Mouse (Mus musculus) midbrain, embryonic 10.5 days (tissue): ENCODE measurements around the gene Rasl10b. TPM values are rescaled to one million over a fixed set of nuclear protein-coding genes. Genes with fewer than 3 reads are reported as not detected.

ENCODE experiments used
- DNase-seq: peaks from one replicate; pipeline ENCODE4 v3.0.0-alpha.2; 2017; ENCODE audit warnings: low spot score
- H3K27ac ChIP-seq: fragments of 300-500 bp; sonication (generic); replicated peaks from 2 replicates; pipeline ENCODE4 v1.5.1; 2016; ENCODE audit warnings: mild to moderate bottlenecking
- H3K27me3 ChIP-seq: fragments of 300-500 bp; sonication (generic); 2 replicates; pipeline ENCODE4 v1.6.1; 2016; ENCODE audit warnings: low read depth, mild to moderate bottlenecking; ENCODE audit not compliant: poor library complexity, severe bottlenecking
- H3K36me3 ChIP-seq: fragments of 300-500 bp; sonication (generic); 2 replicates; pipeline ENCODE4 v1.6.1; 2016; ENCODE audit warnings: mild to moderate bottlenecking, moderate library complexity
- H3K4me1 ChIP-seq: fragments of 300-500 bp; sonication (generic); 2 replicates; pipeline ENCODE4 v1.6.1; 2016
- H3K4me3 ChIP-seq: fragments of 300-500 bp; sonication (generic); 2 replicates; pipeline ENCODE4 v1.5.1; 2016; ENCODE audit warnings: mild to moderate bottlenecking, moderate library complexity
- H3K9me3 ChIP-seq: fragments of 300-500 bp; sonication (generic); replicated peaks from 2 replicates; pipeline ENCODE4 v1.6.1; 2016; ENCODE audit warnings: mild to moderate bottlenecking
- WGBS: fragments of 180-500 bp; shearing (Covaris S2); methylation state at CpG from one replicate; pipeline ENCODE4 v1.1.7; 2016; 5-methylcytosine and 5-hydroxymethylcytosine counted together
- polyA plus RNA-seq: library from polyadenylated mRNA; unstranded; fragments of >200 nt; fragmentation: Nextera tagmentation; extraction: Ambion mirVana; gene quantifications from 2 replicates; pipeline ENCODE4 v1.2.1, GENCODE M21; 2016

The Rasl10b gene
- polyA plus RNA-seq, 1 experiment from 2014 or later, result 3.9 TPM

- under 1% methylated on average over 37 of the region's 40 CpGs for WGBS
- H3K4me3 ChIP-seq, result peak overlapping the region; percentile 91
Observed at GRCm38 (mm10) chr11:83409792-83410291, 905 bp downstream of the Rasl10b start.

GRCm38 (mm10) chr11:83410510-83410909, 1.6 kb downstream of the Rasl10b start:
- H3K9me3 ChIP-seq, result no peaks in the 10 kb centered on the region
- H3K4me1 ChIP-seq, result peaks cover 29% of the 10 kb centered on the region
- H3K36me3 ChIP-seq, result no peaks in the 10 kb centered on the region
- 31% methylated on average over 6 of the region's 6 CpGs for WGBS
- H3K4me3 ChIP-seq, result peak overlapping the region; percentile 91
- no peak for DNase-seq
- H3K27me3 ChIP-seq, result peaks cover 39% of the 10 kb centered on the region
- no peak overlapping the region for H3K27ac ChIP-seq

More at GRCm38 (mm10) chr11:83409792-83410291, 905 bp downstream of the Rasl10b start:
- H3K27me3 ChIP-seq, result peaks cover 39% of the 10 kb centered on the region
- peaks cover 29% of the 10 kb centered on the region for H3K4me1 ChIP-seq
- no peaks in the 10 kb centered on the region for H3K36me3 ChIP-seq
- H3K27ac ChIP-seq, result peak overlapping the region; percentile 91
- H3K9me3 ChIP-seq, result no peaks in the 10 kb centered on the region
- DNase-seq, result peak; percentile 47

GRCm38 (mm10) chr11:83417080-83417479, 8.1 kb downstream of the Rasl10b start:
- no peaks in the 10 kb centered on the region for H3K9me3 ChIP-seq
- DNase-seq, result peak; percentile 45
- H3K36me3 ChIP-seq, result no peaks in the 10 kb centered on the region
- H3K4me3 ChIP-seq, result no peak overlapping the region
- H3K27ac ChIP-seq, result no peak overlapping the region
- 16% methylated on average over 5 of the region's 5 CpGs for WGBS
- H3K27me3 ChIP-seq, result peaks cover 68% of the 10 kb centered on the region
- H3K4me1 ChIP-seq, result peaks cover 7% of the 10 kb centered on the region

- no peak for DNase-seq
- no peaks in the 10 kb centered on the region for H3K36me3 ChIP-seq
- H3K27ac ChIP-seq, result no peak overlapping the region
- H3K27me3 ChIP-seq, result peaks cover 70% of the 10 kb centered on the region
- peaks cover 7% of the 10 kb centered on the region for H3K4me1 ChIP-seq
- 88% methylated on average over 7 of the region's 7 CpGs for WGBS
- no peak overlapping the region for H3K4me3 ChIP-seq
- H3K9me3 ChIP-seq, result no peaks in the 10 kb centered on the region
Observed at GRCm38 (mm10) chr11:83417708-83418107, 8.8 kb downstream of the Rasl10b start.

GRCm38 (mm10) chr11:83418566-83418965, 9.6 kb downstream of the Rasl10b start:
- WGBS, result 6% methylated on average over 38 of the region's 38 CpGs
- Histone ChIP-seq H3K9me3 (no peaks in the 10 kb centered on the region), H3K36me3 (no peaks in the 10 kb centered on the region), H3K4me1 (peaks cover 7% of the 10 kb centered on the region), H3K4me3 (peak overlapping the region; percentile 35), H3K27ac (no peak overlapping the region), H3K27me3 (peaks cover 67% of the 10 kb centered on the region)
- peak; percentile 34 for DNase-seq

- Histone ChIP-seq H3K4me1 (peaks cover 7% of the 10 kb centered on the region), H3K36me3 (no peaks in the 10 kb centered on the region), H3K27ac (no peak overlapping the region), H3K9me3 (no peaks in the 10 kb centered on the region), H3K27me3 (peaks cover 69% of the 10 kb centered on the region), H3K4me3 (no peak overlapping the region)
- DNase-seq, result no peak
- WGBS, result 35% methylated on average over 4 of the region's 4 CpGs
Observed at GRCm38 (mm10) chr11:83420338-83420737, 11.4 kb downstream of the Rasl10b start.

GRCm38 (mm10) chr11:83421305-83421704, 12.4 kb downstream of the Rasl10b start:
- no peak overlapping the region for H3K27ac ChIP-seq
- 4% methylated on average over 9 of the region's 9 CpGs for WGBS
- peaks cover 7% of the 10 kb centered on the region for H3K4me1 ChIP-seq
- peak; percentile 63 for DNase-seq
- H3K36me3 ChIP-seq, result no peaks in the 10 kb centered on the region
- H3K9me3 ChIP-seq, result no peaks in the 10 kb centered on the region
- H3K27me3 ChIP-seq, result peaks cover 78% of the 10 kb centered on the region
- H3K4me3 ChIP-seq, result no peak overlapping the region

GRCm38 (mm10) chr11:83424681-83425080, 15.7 kb downstream of the Rasl10b start:
- Histone ChIP-seq H3K4me1 (peaks cover 6% of the 10 kb centered on the region), H3K27ac (no peak overlapping the region), H3K27me3 (peaks cover 77% of the 10 kb centered on the region), H3K4me3 (no peak overlapping the region), H3K9me3 (no peaks in the 10 kb centered on the region), H3K36me3 (no peaks in the 10 kb centered on the region)
- peak; percentile 76 for DNase-seq
- WGBS, result 7% methylated on average over 8 of the region's 8 CpGs

- Histone ChIP-seq H3K4me3 (no peak overlapping the region), H3K4me1 (peaks cover 10% of the 10 kb centered on the region), H3K36me3 (no peaks in the 10 kb centered on the region), H3K9me3 (no peaks in the 10 kb centered on the region), H3K27ac (no peak overlapping the region), H3K27me3 (peaks cover 59% of the 10 kb centered on the region)
- DNase-seq, result no peak
- 51% methylated on average over 17 of the region's 17 CpGs for WGBS
Observed at GRCm38 (mm10) chr11:83426964-83427363, 18.0 kb downstream of the Rasl10b start.

- H3K9me3 ChIP-seq, result no peaks in the 10 kb centered on the region
- peaks cover 10% of the 10 kb centered on the region for H3K4me1 ChIP-seq
- H3K36me3 ChIP-seq, result no peaks in the 10 kb centered on the region
- H3K27me3 ChIP-seq, result peaks cover 47% of the 10 kb centered on the region
- no peak within 1 kb of the TSS for H3K4me3 ChIP-seq
- no peak within 1 kb of the TSS for H3K27ac ChIP-seq
- no peak for DNase-seq
- 59% methylated on average over 5 of the region's 5 CpGs for WGBS
Observed at GRCm38 (mm10) chr11:83429355-83429754, 20.4 kb downstream of the Rasl10b start, which contains the start of gene Gas2l2. Gene Gas2l2 (minus strand): TSS chr11:83429455.

- WGBS, result 75% methylated on average over 2 of the region's 2 CpGs
- no peak overlapping the region for H3K4me3 ChIP-seq
- H3K4me1 ChIP-seq, result peaks cover 10% of the 10 kb centered on the region
- no peak for DNase-seq
- H3K36me3 ChIP-seq, result no peaks in the 10 kb centered on the region
- peaks cover 29% of the 10 kb centered on the region for H3K27me3 ChIP-seq
- H3K27ac ChIP-seq, result no peak overlapping the region
- H3K9me3 ChIP-seq, result no peaks in the 10 kb centered on the region
Observed at GRCm38 (mm10) chr11:83432533-83432932, 23.6 kb downstream of the Rasl10b start.

GRCm38 (mm10) chr11:83437377-83437776, 28.4 kb downstream of the Rasl10b start, which contains the start of gene 1700020L24Rik:
Gene 1700020L24Rik (plus strand): TSS chr11:83437677.
- Histone ChIP-seq H3K4me3 (no peak within 1 kb of the TSS), H3K36me3 (no peaks in the 10 kb centered on the region), H3K9me3 (no peaks in the 10 kb centered on the region), H3K27me3 (peaks cover 40% of the 10 kb centered on the region), H3K27ac (no peak within 1 kb of the TSS), H3K4me1 (peaks cover 19% of the 10 kb centered on the region)
- WGBS, result 86% methylated on average over 1 of the region's 1 CpGs
- DNase-seq, result no peak

GRCm38 (mm10) chr11:83439426-83440060, 30.6 kb downstream of the Rasl10b start:
- Histone ChIP-seq H3K27ac (peak overlapping the region; percentile 79), H3K36me3 (no peaks in the 10 kb centered on the region), H3K4me1 (peaks cover 35% of the 10 kb centered on the region), H3K9me3 (no peaks in the 10 kb centered on the region), H3K27me3 (peaks cover 61% of the 10 kb centered on the region), H3K4me3 (peak overlapping the region; percentile 74)
- WGBS, result 38% methylated on average over 11 of the region's 11 CpGs
- no peak for DNase-seq
